Mouse (Mus musculus) urinary bladder, postnatal 14 days (tissue): ENCODE results near the gene Dapl1.

ENCODE experiments used
- DNase-seq: peaks from one replicate; pipeline ENCODE4 v3.0.0; 2021; ENCODE audit warnings: low spot score

The Dapl1 gene

DNA sequence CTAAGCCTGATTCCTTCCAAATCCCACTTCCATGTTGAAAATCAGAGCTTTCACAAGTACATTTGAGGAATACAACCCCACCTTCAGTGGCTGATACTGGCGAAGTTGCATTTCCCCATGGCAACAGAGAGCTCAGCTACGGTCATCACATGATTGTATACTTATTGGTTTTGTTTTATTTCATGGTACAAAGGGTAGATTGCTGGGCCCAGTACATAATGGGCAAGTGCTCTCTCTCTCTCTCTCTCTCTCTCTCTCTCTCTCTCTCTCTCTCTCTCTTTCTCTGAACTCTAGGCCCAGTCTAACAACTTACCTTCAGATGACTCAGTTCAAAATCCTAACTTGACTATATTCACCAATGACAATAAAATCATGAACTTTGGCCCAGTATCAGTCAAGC is 52.5 kb downstream of the Dapl1 start:
- DNase-seq, result no peak

DNA sequence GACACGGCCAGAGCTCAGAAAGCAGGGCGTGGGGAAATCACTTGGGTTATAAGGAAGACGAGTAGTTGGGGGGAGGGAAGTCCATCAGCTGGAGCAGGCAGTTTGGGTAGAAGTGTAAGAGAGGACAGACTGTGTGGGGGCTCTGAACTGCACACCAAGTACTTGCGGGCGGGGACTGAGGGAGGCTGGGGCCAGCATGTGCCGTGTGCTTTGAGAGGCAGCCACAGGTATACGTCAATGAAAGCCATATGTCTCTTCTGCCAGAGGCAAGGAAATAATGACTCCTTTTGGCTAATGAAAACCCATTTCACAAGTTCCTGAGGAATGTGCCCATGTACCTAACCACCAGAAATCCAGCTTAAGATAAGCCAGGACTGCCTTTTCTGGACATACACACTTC is 53.6 kb downstream of the Dapl1 start:
- no peak for DNase-seq

DNA sequence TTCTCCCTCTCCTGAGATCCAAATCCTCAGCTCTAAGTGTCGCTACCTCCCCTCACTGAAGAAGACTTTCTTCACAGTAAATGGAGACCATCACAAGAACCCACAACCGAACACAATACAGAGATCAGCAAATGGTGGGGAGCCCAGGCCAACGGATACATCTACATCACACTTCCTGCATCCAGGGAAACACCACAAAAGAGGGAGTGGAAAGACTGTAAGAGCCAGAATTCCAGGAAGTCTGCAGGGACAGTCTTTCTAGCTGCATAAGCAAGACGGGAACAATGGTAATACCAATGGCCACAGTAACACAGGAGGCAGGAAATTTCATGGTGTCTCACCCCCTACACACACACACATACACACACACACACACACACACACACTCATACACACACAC is 55.3 kb downstream of the Dapl1 start:
- DNase-seq, result no peak

DNA sequence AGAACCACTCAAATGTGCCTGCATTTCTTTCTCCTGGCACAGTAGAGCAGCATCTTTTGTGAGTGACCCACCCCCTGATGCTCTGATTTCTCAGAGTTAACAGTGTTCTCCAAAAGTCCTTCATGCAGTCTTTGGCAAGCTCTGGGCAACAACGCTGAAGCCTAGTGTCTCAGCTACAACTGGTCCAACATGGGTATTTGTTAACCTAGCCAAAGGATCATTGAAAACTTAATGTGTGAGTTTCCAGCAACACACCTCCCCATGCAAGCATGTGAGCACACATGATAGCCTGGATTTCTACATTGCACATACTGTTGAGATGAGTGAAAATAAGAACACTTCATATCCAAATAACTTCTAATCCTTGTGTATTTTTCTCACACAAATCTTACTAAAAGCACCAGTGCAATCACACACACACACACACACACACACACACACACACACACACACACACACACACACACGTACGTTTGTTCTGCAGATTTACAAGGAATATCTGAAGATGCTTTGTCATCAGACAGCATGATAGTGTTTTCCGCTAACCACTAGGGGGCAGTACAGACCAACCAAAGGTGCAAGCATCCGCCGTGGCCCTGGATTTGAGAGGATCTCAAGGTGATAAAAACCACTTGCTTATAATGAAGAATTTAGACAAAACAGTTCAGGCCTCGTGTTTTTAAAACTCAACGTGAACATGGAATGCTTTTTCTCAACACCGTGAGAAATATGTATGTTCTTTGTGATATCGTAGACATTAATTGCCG is 56.9 kb downstream of the Dapl1 start:
- peak; percentile 83 for DNase-seq

DNA sequence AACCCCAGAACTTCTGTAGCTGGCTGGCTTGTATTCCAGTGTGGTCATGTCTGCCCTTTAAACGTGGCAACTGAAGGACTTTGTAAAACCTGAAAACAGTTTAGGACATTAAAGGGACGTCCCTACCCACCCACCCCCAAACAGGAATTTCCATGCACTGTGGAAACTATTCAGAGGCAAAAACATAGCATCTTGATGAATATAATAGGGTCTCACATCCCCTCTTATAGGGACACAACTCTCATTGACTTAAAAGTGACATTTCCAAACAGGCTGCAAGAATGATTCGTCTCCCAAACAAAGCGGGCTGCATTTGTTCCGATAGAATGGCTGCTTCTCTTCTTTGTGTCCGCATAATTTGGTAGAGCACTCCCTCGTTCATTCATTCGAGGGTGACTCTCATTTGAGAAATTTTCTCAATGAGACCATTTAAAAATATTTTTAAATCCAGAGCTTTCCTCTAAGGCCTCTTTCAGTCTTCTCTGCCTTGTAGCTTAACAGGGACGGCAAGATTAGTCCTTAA is 59.2 kb downstream of the Dapl1 start:
- DNase-seq, result no peak

DNA sequence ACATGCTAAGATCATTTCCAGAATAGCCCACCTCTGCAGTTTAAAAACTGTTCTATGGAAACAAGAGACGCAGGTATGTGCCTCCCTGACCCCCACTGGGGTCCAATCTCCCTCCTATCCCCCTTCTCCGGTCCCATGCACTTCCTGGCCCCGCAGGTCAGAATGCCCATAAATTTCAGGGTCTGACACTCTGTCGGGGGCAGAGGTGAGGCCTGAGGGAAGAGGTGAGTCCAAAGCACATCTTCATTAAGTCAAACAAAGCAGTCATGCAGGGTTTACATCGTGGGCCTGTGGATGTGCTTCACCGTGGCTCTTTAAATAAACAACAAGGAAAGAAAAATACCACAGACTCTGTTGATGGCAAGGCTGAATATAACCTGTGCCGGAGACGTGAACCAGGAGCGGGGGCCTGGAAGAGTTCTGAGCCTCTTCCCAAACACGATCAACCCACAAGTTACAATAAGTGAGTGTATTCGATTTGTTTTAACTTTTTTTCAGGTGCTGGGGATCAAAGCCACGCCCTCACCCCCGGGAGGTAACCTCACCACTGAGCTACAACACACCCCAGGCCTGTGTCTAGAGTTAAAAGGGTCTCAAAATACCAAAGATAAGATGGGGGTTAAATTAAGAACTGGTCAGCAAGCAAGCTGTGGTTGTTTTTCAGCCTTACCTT is 59.9 kb downstream of the Dapl1 start:
- no peak for DNase-seq

DNA sequence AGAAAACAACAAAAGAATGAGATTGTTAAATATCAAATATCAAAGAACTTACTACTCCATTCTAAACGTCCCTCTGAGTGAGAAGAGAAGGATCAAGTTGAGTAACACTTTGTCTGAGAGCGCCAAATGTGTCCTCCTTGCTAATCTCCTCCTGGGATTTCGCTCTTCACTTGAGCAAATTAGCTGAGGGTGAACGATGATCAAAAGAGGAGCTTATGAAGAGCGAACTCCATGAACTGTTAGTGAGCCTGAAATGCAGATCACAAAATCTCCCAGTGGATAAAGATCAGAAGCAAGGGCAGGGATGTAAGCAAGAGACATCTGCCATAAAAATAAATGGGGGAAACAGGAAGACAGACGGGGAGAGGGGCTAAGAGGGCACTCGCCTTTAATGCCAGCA is 60.5 kb downstream of the Dapl1 start:
- DNase-seq, result no peak

DNA sequence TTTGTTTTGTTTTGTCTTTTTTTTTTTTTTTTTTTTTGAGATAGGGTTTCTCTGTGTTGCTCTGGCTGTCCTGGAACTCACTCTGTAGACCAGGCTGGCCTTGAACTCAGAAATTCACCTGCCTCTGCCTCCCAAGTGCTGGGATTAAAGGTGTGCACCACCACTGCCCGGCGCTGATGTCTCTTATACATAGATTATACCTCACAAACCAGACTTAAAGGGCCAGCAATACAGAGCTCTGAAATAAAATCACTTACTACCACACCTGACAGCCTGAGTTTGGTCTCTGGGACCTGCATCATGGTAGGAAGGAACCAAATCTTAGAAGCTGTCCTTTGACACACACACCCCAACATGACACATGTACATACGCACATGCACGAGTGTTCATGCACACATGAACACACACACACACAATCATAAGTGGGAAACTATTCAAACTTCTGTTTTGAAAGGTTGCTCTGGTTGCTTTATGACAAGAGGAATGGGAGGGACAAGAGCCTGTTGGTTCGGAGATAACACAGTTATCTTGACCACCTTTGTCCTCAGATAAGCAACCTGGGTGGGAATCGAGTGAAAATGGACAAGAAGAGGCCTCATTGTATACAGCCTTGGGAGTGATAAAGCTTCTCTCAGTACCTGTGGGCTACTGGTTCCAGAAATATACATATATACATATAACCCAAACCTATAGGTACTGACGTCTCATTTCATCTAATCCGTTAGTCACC is 63.1 kb downstream of the Dapl1 start:
- DNase-seq, result no peak

DNA sequence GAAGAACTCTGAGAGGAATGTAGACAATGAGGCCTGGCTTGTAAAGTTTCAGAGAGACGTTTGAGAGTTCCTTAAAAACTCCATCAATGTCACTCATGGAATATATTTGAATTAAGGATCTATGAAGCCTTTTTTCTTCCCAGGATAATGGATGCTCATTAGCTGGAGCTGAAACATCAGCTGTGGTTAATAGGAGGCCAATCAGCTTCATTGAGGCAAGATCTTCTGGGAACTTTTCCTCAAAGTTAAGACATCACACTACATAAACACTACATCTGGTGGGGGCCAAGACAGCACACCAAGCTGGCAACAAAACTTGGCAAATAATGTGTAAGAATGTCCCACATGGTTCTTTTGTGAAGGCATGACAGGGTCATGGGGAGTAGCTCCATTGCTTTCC is 68.3 kb downstream of the Dapl1 start:
- no peak for DNase-seq

DNA sequence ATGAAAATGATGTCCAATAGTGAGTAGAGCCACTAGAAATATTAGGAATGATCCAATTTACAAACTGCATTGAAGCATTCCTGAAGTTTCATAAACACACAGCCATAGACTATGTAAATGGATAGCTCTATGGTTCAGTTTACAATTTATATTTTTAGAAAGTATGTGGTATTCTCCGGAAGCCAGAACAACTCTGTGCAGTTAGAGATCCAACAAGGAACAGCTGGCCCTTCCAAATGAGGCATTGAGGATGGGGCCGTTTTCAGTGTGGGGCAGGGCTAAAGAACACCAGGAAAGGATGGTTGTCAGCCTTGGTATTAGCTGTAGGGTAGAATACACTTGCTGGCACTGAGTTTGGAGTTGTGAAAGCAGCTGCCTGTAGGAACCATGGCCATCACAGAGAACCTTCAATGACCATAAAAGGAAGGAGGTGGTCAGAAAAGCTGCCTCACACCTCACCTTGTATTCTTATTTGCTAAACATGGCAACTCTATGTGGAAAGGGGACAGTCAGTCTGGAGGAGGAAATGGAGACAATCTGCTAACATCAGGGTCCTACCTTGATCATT is 70.0 kb downstream of the Dapl1 start:
- no peak for DNase-seq
